Mouse (Mus musculus): ENCODE measurements around the gene Tas2r113.
"Not testable (repeated sequence)": the region's sequence is repeated elsewhere in the genome, so short reads cannot be mapped to it uniquely, and the experiment has no call there.

Tas2r113 gene

DNA sequence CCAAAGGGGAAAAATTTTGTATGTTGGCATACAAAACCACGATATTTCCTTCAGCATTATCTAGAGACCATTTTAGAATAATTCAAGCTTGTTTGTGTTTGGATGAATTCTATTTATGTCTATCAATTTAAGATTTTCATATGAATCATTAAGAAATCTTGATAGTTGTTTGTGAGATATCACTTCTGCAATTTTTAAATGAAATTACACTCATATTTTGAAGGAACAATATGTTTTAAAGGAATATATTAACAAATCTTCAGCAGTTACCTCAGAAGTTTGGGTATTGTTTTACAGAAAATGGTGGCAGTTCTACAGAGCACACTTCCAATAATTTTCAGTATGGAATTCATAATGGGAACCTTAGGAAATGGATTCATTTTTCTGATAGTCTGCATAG is at the start of gene Tas2r113:
Gene Tas2r113 (plus strand): TSS at position 301 of the 400 bp plus-strand sequence.
- DNase-seq (ENCODE audit: low read depth, low spot score): no peak

DNA sequence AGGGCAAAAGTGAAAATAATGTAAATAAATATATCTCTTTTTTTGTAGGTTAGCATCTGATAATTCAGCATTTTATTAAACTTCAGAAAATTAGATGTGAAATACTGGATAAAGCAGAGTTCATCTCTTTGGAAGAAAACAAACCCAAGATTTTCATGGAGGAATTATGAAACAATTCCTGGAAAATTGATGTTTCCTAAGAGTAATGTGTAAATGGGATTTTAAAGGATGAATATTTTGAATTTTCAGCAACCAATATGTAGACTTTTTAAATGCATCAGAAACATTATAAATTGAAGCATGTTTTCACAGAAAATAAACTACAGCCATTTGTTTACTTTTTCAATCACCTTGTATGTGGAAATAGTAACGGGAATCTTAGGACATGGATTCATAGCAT is 46.0 kb upstream of the Tas2r113 start, which contains the start of gene Tas2r123:
Gene Tas2r123 (plus strand): TSS at position 301 of the 400 bp plus-strand sequence.
- no peak for DNase-seq (ENCODE audit: low read depth, low spot score)

DNA sequence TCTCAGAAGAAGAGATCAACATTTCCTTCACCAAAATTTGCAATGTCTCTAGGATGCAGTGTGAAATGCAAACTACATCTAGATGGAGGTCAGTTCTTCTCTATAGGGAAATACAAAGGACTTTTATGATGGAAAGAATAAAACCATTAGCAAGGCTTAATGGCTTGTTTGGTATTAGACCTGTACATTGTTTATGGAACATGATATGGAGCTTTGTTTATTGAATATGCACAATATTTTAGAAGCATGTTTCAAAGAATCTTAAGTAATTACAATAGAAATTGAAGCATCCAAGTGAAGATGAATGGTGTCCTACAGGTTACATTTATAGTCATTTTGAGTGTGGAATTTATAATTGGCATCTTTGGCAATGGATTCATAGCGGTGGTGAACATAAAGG is 37.7 kb upstream of the Tas2r113 start, which contains the start of gene Tas2r116:
Gene Tas2r116 (plus strand): TSS at position 301 of the 400 bp plus-strand sequence.
- DNase-seq (ENCODE audit: low read depth, low spot score): no peak

DNA sequence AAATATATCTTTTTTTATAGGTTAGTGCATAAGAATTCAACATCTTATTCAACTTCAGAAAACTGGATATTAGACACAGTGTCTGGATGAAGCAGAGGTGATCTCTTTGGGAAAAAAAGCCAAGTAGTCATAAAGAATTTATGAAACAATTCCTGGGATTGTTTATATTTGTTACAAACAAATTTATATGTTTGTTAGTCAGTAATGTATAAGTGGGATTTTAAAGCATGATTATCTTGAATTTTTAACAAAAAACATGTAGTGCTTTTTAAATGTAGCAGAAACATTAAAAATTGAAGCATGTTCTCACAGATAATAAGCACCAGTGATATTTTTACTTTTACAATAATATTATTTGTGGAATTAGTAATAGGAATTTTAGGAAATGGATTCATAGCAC is 25.1 kb upstream of the Tas2r113 start, which contains the start of gene Tas2r110:
Gene Tas2r110 (plus strand): TSS at position 301 of the 400 bp plus-strand sequence.
- no peak for DNase-seq (ENCODE audit: low read depth, low spot score)

DNA sequence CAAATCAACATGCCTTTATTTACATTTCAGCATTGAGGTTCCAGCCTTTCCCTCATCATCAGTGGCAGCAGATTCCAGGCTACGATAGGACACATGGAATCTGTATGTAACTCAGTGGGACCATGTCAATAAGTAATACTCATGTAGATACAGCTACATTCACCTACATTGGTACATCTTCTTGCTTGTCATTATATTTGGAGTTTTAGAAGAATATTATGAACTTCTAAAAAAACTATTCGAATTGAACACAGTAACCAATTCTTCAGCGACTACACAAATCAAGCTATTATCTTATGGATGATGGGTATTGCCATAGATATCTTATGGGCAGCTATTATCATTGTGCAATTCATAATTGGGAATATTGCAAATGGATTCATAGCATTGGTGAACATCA is 16.5 kb downstream of the Tas2r113 start, which contains the start of gene Tas2r125:
Gene Tas2r125 (plus strand): TSS at position 301 of the 400 bp plus-strand sequence.
- no peak for DNase-seq (ENCODE audit: low read depth, low spot score)

DNA sequence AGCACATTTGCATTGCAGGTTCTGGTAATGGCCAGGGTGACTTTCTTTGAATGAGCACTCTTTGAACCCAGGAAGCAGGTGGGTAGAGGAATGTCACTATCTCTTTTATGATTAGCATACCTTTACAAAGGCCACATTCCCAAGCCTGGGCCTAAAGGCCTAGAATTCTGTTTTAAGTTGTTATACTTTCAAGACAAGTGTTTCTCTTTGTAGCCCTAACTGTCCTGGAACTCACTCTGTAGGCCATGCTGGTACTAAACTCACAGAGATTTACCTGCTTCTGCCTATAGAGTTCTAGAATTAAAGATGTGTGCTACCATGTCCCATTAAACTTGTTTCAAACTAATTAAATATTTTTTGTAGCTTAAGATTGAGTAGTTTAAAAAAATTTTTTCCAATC is 48.6 kb downstream of the Tas2r113 start:
- not testable (repeated sequence) for DNase-seq (ENCODE audit: low read depth, low spot score)

Data from retina, adult 2 months (tissue).